Mouse (Mus musculus) thymus, postnatal 36 days (tissue): ENCODE measurements around the gene Ripply1.
A peak's percentile ranks its signal among the peaks of the same experiment; 100 is the strongest.

Experiments
- DNase-seq, 2 experiments: peaks; one replicate each; pipeline ENCODE4 v3.0.0; 2022; ENCODE audit warnings: mixed read lengths in 2 of 2

Ripply1 gene

DNA sequence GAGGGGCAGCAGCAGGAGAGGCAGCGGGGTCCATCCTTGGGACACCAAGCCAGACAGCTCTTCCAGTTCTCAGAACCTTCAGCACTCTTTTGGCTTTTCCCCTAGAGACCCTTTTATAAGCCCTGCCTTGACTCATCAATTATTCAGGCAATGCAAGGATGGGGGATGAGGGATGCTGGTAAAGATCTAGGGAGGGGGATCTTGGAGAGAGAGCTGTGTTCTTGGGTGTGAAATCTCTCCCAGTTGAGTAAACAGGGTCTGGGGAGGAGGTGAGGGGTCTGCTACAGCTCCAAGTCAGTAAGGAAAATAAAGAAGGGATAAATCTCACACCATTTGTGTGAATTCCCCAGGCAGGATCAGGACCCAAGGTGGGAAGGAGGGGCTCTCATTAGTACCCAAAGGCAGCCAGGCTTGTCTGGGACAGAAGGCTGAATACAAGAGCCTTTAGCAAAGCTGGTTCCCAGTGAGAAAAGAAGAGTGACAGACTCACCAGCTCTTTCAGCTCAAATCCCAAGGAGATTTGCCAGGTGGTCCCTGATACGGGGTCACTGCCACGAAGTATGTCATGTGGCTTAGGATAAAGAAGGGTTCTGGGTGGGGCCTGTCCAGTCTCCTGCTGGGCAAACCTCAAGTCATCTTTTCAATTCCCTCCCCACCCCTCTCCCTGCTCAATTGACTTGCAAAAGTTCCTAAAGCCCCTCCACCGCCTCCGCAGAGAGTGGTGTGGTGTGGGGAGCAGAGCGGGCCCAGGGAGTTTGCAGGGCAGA lies at the start of gene Ripply1:
Gene Ripply1 (minus strand): TSS at position 76 of the 767 bp plus-strand sequence.
- DNase-seq = no peak

GRCm38 (mm10) chrX:139828363-139829092 lies 46.4 kb upstream of the Ripply1 start:
- DNase-seq = no peak

DNA sequence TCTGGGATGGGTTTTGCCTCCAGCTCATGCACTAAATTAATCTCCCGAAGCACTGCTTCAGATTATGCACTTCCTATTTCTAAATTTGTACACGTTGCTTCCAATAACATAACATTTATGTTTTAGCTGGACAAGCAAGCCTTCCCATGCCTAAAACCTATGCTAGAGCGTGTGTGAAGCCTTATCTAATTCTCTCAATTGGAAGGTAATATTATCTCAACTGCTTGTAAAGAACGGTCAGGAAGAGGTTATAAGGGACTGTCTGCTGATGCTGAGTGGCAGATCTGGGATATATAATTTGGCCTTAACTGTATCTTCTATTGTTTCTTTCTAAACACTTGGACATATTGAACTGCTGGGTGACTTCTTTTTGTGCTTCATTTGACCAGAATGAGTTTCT lies 44.8 kb upstream of the Ripply1 start:
- DNase-seq = no peak

DNA sequence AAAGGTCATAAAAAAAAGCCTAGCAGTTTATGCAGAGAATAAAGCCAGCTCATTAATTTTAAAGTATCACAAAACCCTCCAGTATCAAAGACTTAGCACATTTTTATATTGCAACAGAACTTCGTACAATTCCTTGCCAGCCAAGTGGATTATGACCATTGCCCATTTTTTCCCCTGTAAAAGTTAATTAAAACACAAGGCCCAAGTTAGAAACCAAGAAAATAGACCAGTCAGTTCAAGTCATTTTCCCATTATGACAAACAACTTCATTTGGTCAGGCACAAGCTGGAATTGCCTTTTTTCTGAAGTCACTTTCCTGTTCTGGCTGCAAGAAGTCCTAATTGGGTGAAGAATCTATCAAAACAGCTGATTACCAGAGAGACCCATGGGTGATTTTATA lies 43.2 kb upstream of the Ripply1 start:
- DNase-seq = no peak

GRCm38 (mm10) chrX:139815201-139815600 lies 33.0 kb upstream of the Ripply1 start:
- DNase-seq = no peak

DNA sequence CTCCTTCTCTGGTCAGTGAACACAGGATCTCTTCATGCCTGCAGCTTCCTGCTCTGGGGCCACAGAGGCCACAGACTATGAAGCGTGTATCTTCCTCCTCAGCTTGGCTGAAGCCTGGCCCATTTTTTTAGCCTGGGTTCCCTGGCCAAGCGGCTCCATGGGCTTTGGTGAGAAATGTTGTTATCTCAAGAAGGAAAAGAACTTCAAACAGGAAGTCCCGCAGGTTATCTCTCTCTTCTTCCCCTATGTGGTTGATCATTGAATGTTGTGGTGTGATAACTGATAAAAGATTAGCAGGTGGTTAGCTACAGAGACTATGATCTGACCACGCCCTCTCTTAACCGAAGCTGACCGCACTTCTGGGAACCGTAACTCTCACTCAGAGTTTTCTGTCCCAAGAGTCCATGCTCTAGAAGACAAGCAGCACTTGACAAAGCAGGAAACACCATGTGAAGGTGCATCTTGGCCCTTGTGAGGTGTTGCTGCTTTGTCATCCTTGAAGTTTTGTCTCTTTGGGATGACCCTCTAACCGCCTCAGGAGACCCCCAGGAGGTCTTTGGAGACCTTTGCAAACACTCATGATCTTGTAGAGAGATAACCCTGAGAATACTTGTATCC lies 32.0 kb upstream of the Ripply1 start:
- no peak for DNase-seq

GRCm38 (mm10) chrX:139813299-139814002 lies 31.3 kb upstream of the Ripply1 start:
- no peak for DNase-seq

DNA sequence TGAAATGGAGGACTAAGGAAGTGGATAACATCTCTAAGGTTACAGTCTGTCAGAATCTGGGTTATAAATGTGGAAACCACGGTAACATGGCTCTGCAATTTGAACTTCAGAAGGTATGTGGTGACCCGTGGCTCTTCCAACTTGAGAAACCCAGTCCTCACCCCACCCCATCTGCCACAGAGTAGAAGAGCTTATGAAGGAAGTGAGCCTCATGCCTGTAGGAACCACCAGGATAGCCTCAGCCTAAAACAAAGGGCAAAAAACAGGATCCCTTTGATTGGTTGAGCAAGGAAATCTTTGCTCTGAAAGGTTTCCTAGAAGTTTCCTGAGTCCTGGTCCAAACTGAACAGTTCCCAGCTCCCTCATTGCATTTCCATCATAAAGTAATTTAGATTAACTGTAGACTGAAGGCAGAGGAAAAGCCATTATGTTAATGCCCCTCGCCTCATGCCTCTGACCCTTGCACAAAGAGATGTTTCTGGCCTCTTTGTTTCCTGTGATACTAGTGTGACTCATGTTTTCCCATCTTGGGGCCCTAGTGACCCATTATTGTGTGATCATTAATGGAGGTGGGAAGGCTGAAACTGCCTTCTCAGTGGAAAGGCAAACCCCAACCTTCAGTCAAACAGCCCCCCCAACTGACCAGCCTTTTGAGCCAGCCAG lies 30.6 kb upstream of the Ripply1 start:
- DNase-seq = no peak

DNA sequence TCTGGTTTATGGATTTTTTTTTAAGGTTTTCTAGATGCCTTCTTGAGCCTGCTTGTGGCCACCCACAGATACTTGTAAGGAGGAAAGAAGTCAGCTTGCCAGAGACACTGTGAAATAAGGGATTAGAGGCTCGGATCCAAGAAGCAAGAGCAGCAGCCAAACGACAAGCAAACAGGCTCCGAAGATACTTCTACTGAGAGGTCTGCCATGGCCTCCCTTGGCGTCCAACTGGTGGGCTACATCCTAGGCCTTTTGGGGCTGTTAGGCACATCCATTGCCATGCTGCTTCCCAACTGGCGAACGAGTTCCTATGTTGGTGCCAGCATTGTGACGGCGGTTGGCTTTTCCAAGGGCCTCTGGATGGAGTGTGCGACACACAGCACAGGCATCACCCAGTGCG lies 26.3 kb upstream of the Ripply1 start:
- no peak for DNase-seq

DNA sequence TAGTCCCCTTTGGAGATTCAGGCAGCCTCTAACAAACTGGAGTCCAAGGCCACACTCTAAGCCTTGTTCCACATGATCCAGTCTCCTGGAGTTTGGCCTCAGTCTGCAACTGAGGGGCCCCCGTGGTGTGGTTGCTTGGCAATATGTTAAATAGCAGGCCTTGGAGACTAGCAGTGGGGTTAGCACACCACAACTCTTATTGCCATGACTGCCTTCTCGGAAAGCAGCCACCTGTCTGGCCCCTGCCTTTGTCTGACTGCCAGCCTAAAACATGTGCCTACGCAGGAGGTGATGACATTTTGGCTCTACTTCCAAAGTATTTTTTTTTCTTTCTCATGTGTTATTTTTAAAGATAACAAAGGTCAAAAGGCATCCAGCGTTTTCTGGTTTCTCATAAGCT lies 25.9 kb upstream of the Ripply1 start:
- DNase-seq = no peak

- no peak for DNase-seq
Observed at GRCm38 (mm10) chrX:139807391-139807790, 25.2 kb upstream of the Ripply1 start.

- no peak for DNase-seq
Observed at GRCm38 (mm10) chrX:139805918-139806317, 23.8 kb upstream of the Ripply1 start.

GRCm38 (mm10) chrX:139803028-139803427 lies 20.9 kb upstream of the Ripply1 start:
- no peak for DNase-seq

GRCm38 (mm10) chrX:139800406-139800878 lies 18.3 kb upstream of the Ripply1 start, which contains the start of gene Cldn2:
Cldn2 (plus strand) TSS chrX:139800828.
- no peak for DNase-seq

DNA sequence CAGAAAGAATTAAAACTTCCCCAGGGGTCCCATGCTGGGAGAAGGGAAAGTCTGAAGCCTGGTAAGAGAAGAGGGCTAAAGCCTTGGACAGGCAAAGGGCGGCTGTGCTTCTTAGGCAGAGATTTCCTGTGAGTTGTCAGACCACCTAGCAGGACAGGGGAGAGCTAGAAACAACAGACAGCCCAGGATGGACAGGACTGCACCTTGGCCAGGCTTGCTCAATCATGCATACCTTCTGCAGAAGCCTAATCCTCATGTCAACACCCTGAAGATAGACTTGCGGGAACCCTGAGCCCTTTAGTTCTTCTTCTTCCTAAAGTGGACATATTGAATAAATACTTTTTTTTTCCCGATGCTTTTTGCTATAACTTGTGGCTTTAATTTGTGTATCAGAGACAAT lies 17.8 kb upstream of the Ripply1 start:
- DNase-seq = no peak

DNA sequence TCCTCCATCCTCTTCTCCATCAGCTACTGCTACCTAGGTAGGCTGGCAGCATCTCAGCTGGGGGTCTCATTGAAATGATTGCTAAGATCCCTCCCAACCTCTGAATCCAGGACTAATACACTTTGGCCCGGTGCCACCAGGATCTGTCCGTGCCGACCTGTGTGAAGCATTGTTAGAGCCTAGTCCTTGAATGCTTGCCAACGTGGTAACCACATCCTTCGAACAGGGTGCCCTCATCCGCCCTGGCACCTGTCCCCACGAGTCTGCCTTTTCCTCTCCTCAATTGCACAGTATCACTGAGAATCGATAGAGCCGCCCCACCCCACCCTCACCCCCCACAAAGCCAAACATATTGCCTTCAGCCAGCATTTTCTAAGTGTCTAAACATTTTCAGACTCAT lies 15.7 kb upstream of the Ripply1 start:
- peak in 1 of 2 experiments; percentile 3 for DNase-seq

GRCm38 (mm10) chrX:139796037-139796436 lies 13.9 kb upstream of the Ripply1 start:
- DNase-seq = no peak

- DNase-seq = no peak
Observed at GRCm38 (mm10) chrX:139794072-139794845, 12.1 kb upstream of the Ripply1 start.

DNA sequence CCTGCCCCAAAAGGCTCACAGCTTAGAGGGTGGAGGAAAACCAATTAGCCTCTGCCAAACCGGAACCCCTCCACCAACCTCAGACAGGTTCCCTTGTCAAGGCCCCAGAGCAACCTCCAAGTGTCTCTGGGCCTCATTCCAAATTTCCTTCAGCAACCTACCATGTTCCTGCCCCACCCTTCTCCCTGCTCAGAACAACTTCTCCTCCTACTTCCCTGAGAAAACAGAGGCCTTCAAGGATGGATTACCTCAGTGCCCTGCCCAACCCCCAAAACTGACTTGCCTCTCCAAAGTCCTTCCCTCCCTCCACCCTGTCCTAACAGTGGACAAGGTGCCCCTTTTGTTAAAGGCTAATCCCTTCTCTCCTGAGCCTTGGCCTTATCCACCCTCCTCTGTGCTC lies 3.6 kb upstream of the Ripply1 start:
- no peak for DNase-seq

DNA sequence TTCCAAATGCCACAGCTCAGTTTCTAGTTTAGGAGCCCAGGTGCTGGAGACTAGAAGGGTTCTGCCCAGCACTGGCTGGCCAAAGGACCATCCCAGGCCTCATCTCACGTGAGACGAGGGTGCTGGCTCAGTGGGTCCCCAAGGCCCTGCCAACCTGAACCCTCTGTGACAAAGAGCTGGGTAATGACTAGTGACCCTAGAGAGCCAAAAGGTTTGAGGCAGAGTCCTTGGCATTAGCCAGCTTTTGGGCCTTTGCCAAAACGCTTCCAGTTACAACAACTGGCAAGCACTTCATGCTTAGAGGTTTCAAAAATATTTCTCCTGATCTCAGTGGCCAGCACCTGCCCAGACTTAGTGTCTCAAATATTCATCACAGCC lies 881 bp upstream of the Ripply1 start:
- no peak for DNase-seq

GRCm38 (mm10) chrX:139781563-139781962 lies 590 bp downstream of the Ripply1 start:
- DNase-seq = no peak

GRCm38 (mm10) chrX:139780988-139781387 lies 1.2 kb downstream of the Ripply1 start:
- no peak for DNase-seq
